Mouse (Mus musculus): ENCODE results near the gene Gatad2a.

Gatad2a gene

GRCm38 (mm10) chr8:69887289-69888243, 108.6 kb downstream of the Gatad2a start, which contains the start of gene Cilp2:
Gene Cilp2, minus strand, starts transcription at chr8:69887687.
- H3K36me3 ChIP-seq (ENCODE audit: control insufficient read depth, insufficient read depth, low read length, poor library complexity, severe bottlenecking): no peaks in the 10 kb centered on the region; the same call in 1 of the 2 replicates
- peak; percentile 70 for DNase-seq (ENCODE audit: low read depth, low spot score)
- H3K27me3 ChIP-seq (ENCODE audit: control insufficient read depth, insufficient read depth, low read length, poor library complexity, severe bottlenecking): no peaks in the 10 kb centered on the region

- Histone ChIP-seq H3K36me3 (ENCODE audit: control insufficient read depth, insufficient read depth, low read length, poor library complexity, severe bottlenecking) (no peaks in the 10 kb centered on the region), H3K27me3 (ENCODE audit: control insufficient read depth, insufficient read depth, low read length, poor library complexity, severe bottlenecking) (no peaks in the 10 kb centered on the region)
- DNase-seq (ENCODE audit: low read depth, low spot score): no peak
Measured at GRCm38 (mm10) chr8:69884141-69884540, 112.0 kb downstream of the Gatad2a start.

- H3K27me3 ChIP-seq (ENCODE audit: control insufficient read depth, insufficient read depth, low read length, poor library complexity, severe bottlenecking): no peaks in the 10 kb centered on the region
- no peak for DNase-seq (ENCODE audit: low read depth, low spot score)
- no peaks in the 10 kb centered on the region for H3K36me3 ChIP-seq (ENCODE audit: control insufficient read depth, insufficient read depth, low read length, poor library complexity, severe bottlenecking)
Measured at GRCm38 (mm10) chr8:69882833-69883600, 113.2 kb downstream of the Gatad2a start.

GRCm38 (mm10) chr8:69882021-69882756, 114.0 kb downstream of the Gatad2a start:
- DNase-seq (ENCODE audit: low read depth, low spot score): peak; percentile 42
- no peaks in the 10 kb centered on the region for H3K27me3 ChIP-seq (ENCODE audit: control insufficient read depth, insufficient read depth, low read length, poor library complexity, severe bottlenecking)

GRCm38 (mm10) chr8:69881261-69881865, 114.8 kb downstream of the Gatad2a start:
- H3K36me3 ChIP-seq (ENCODE audit: control insufficient read depth, insufficient read depth, low read length, poor library complexity, severe bottlenecking): no peaks in the 10 kb centered on the region
- DNase-seq (ENCODE audit: low read depth, low spot score): no peak
- H3K27me3 ChIP-seq (ENCODE audit: control insufficient read depth, insufficient read depth, low read length, poor library complexity, severe bottlenecking): no peaks in the 10 kb centered on the region

More at GRCm38 (mm10) chr8:69882021-69882756, 114.0 kb downstream of the Gatad2a start:
- no peaks in the 10 kb centered on the region for H3K36me3 ChIP-seq (ENCODE audit: control insufficient read depth, insufficient read depth, low read length, poor library complexity, severe bottlenecking)

- DNase-seq (ENCODE audit: low read depth, low spot score): no peak
- H3K27me3 ChIP-seq (ENCODE audit: control insufficient read depth, insufficient read depth, low read length, poor library complexity, severe bottlenecking): no peaks in the 10 kb centered on the region
- H3K36me3 ChIP-seq (ENCODE audit: control insufficient read depth, insufficient read depth, low read length, poor library complexity, severe bottlenecking): no peaks in the 10 kb centered on the region
Measured at GRCm38 (mm10) chr8:69880841-69881240, 115.3 kb downstream of the Gatad2a start.

- Histone ChIP-seq H3K36me3 (ENCODE audit: control insufficient read depth, insufficient read depth, low read length, poor library complexity, severe bottlenecking) (no peaks in the 10 kb centered on the region), H3K27me3 (ENCODE audit: control insufficient read depth, insufficient read depth, low read length, poor library complexity, severe bottlenecking) (no peaks in the 10 kb centered on the region)
- no peak for DNase-seq (ENCODE audit: low read depth, low spot score)
Measured at GRCm38 (mm10) chr8:69879678-69880077, 116.5 kb downstream of the Gatad2a start.

GRCm38 (mm10) chr8:69877992-69878391, 118.2 kb downstream of the Gatad2a start:
- no peak for DNase-seq (ENCODE audit: low read depth, low spot score)
- no peaks in the 10 kb centered on the region for H3K27me3 ChIP-seq (ENCODE audit: control insufficient read depth, insufficient read depth, low read length, poor library complexity, severe bottlenecking)
- H3K36me3 ChIP-seq (ENCODE audit: control insufficient read depth, insufficient read depth, low read length, poor library complexity, severe bottlenecking): no peaks in the 10 kb centered on the region

GRCm38 (mm10) chr8:69877396-69877795, 118.8 kb downstream of the Gatad2a start:
- H3K36me3 ChIP-seq (ENCODE audit: control insufficient read depth, insufficient read depth, low read length, poor library complexity, severe bottlenecking): no peaks in the 10 kb centered on the region
- H3K27me3 ChIP-seq (ENCODE audit: control insufficient read depth, insufficient read depth, low read length, poor library complexity, severe bottlenecking): no peaks in the 10 kb centered on the region
- no peak for DNase-seq (ENCODE audit: low read depth, low spot score)

- no peak for DNase-seq (ENCODE audit: low read depth, low spot score)
- Histone ChIP-seq H3K36me3 (ENCODE audit: control insufficient read depth, insufficient read depth, low read length, poor library complexity, severe bottlenecking) (no peaks in the 10 kb centered on the region), H3K27me3 (ENCODE audit: control insufficient read depth, insufficient read depth, low read length, poor library complexity, severe bottlenecking) (no peaks in the 10 kb centered on the region)
Measured at GRCm38 (mm10) chr8:69876967-69877366, 119.2 kb downstream of the Gatad2a start.

GRCm38 (mm10) chr8:69876097-69876496, 120.1 kb downstream of the Gatad2a start:
- H3K36me3 ChIP-seq (ENCODE audit: control insufficient read depth, insufficient read depth, low read length, poor library complexity, severe bottlenecking): no peaks in the 10 kb centered on the region
- H3K27me3 ChIP-seq (ENCODE audit: control insufficient read depth, insufficient read depth, low read length, poor library complexity, severe bottlenecking): no peaks in the 10 kb centered on the region
- no peak for DNase-seq (ENCODE audit: low read depth, low spot score)

- Histone ChIP-seq H3K36me3 (ENCODE audit: control insufficient read depth, insufficient read depth, low read length, poor library complexity, severe bottlenecking) (no peaks in the 10 kb centered on the region), H3K27me3 (ENCODE audit: control insufficient read depth, insufficient read depth, low read length, poor library complexity, severe bottlenecking) (no peaks in the 10 kb centered on the region)
- no peak for DNase-seq (ENCODE audit: low read depth, low spot score)
Measured at GRCm38 (mm10) chr8:69874654-69875053, 121.5 kb downstream of the Gatad2a start.

- Histone ChIP-seq H3K36me3 (ENCODE audit: control insufficient read depth, insufficient read depth, low read length, poor library complexity, severe bottlenecking) (no peaks in the 10 kb centered on the region), H3K27me3 (ENCODE audit: control insufficient read depth, insufficient read depth, low read length, poor library complexity, severe bottlenecking) (no peaks in the 10 kb centered on the region)
Measured at GRCm38 (mm10) chr8:69874155-69874554, 122.0 kb downstream of the Gatad2a start.

GRCm38 (mm10) chr8:69870907-69871306, 125.3 kb downstream of the Gatad2a start:
- DNase-seq (ENCODE audit: low read depth, low spot score): no peak

More at GRCm38 (mm10) chr8:69874155-69874554, 122.0 kb downstream of the Gatad2a start:
- peak; percentile 71 for DNase-seq (ENCODE audit: low read depth, low spot score)

More at GRCm38 (mm10) chr8:69870907-69871306, 125.3 kb downstream of the Gatad2a start:
- no peaks in the 10 kb centered on the region for H3K27me3 ChIP-seq (ENCODE audit: control insufficient read depth, insufficient read depth, low read length, poor library complexity, severe bottlenecking)
- H3K36me3 ChIP-seq (ENCODE audit: control insufficient read depth, insufficient read depth, low read length, poor library complexity, severe bottlenecking): no peaks in the 10 kb centered on the region

Measured in splenic B cell, adult 2 months (primary cell).